Mouse (Mus musculus) liver, embryonic 13.5 days (tissue): ENCODE results near the gene Uox. TPM values are rescaled to one million over a fixed set of nuclear protein-coding genes. Genes with fewer than 3 reads are reported as not detected.
A peak's percentile ranks its signal among the peaks of the same experiment; 100 is the strongest.

Source experiments
- ATAC-seq: fragments of 200-750 bp; cut with Nextera tagmentation; 2 replicates; pipeline ENCODE4 v1.8.0; 2017; ENCODE audit warnings: low read depth, mild to moderate bottlenecking, moderate number of reproducible peaks, moderate library complexity
- DNase-seq: peaks from one replicate; pipeline ENCODE4 v3.0.0; 2022
- H3K27ac ChIP-seq: fragments of 300-500 bp; sonication (generic); 2 replicates; pipeline ENCODE4 v1.5.1; 2015; ENCODE audit warnings: moderate library complexity, mild to moderate bottlenecking, inconsistent platforms
- H3K27me3 ChIP-seq: fragments of 300-500 bp; sonication (generic); 2 replicates; pipeline ENCODE4 v1.6.1; 2015; ENCODE audit warnings: mild to moderate bottlenecking, inconsistent platforms
- H3K36me3 ChIP-seq: fragments of 300-500 bp; sonication (generic); 2 replicates; pipeline ENCODE4 v1.6.1; 2015; ENCODE audit warnings: mild to moderate bottlenecking, inconsistent platforms
- H3K4me1 ChIP-seq: fragments of 300-500 bp; sonication (generic); replicated peaks from 2 replicates; pipeline ENCODE4 v1.6.1; 2015; ENCODE audit warnings: inconsistent platforms
- H3K4me2 ChIP-seq: fragments of 300-500 bp; sonication (generic); 2 replicates; pipeline ENCODE4 v1.6.1; 2015; ENCODE audit warnings: inconsistent platforms, mild to moderate bottlenecking, moderate library complexity
- H3K4me3 ChIP-seq: fragments of 300-500 bp; sonication (generic); replicated peaks from 2 replicates; pipeline ENCODE4 v1.5.1; 2015; ENCODE audit warnings: mild to moderate bottlenecking, inconsistent platforms
- H3K9ac ChIP-seq: fragments of 300-500 bp; sonication (generic); 2 replicates; pipeline ENCODE4 v1.6.1; 2015; ENCODE audit warnings: mild to moderate bottlenecking, inconsistent platforms
- H3K9me3 ChIP-seq: fragments of 300-500 bp; sonication (generic); replicated peaks from 2 replicates; pipeline ENCODE4 v1.6.1; 2016; ENCODE audit warnings: inconsistent platforms
- WGBS: fragments of 180-500 bp; shearing (Covaris S2); methylation state at CpG from one replicate; pipeline ENCODE4 v1.1.7; 2015; ENCODE audit not compliant: insufficient replicate concordance; 5-methylcytosine and 5-hydroxymethylcytosine counted together
- polyA plus RNA-seq: library from polyadenylated mRNA; unstranded; fragments of >200 nt; fragmentation: Nextera tagmentation; extraction: Ambion mirVana; gene quantifications from 2 replicates; pipeline ENCODE4 v1.2.1, GENCODE M21; 2015

Gene Uox
- polyA plus RNA-seq, 1 experiment from 2014 or later: 3.0 TPM

DNA sequence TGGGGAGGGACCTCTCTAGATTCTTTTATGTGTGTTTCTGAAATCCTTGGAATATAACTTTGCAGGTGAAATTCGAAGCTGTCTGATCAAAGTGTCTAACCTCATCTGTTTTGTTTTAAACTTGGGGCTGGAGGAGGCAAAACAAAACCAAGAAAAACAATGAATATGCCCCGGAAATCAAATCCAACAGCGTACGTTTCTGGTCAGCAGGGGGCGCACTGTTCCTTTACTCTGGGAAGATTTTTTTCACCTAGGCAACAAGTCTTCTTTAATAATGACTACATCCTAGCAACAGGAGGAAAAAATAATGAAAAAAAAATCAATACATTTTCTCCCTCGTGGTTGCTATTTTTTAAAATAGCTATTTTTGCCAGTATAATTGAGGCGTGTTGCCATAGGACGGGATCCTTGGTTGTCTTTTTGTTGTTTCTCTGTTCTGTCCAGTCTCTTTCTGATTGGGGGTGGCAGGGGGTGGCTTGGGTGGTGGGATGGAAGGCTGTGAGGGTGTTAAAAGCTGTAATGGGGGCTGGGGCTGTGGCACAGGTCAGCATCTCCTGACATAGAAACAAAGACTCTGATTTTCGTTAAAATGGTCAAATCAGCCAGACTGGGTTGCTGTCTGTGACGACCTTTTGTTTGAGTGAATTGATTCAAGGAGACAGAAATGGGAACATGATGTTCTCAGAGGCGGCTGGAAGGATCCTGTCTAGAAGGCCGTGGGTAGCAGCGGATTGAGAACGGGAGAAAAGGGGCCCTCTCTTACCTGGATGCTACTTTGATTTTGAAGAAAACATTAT, 5.8 kb upstream of the Uox start:
- Histone ChIP-seq H3K36me3 (no peaks in the 10 kb centered on the region), H3K4me2 (no peak overlapping the region), H3K9ac (no peak overlapping the region), H3K4me3 (no peak overlapping the region), H3K27me3 (no peaks in the 10 kb centered on the region), H3K4me1 (no peaks in the 10 kb centered on the region), H3K9me3 (no peaks in the 10 kb centered on the region), H3K27ac (no peak overlapping the region)
- peak; percentile 44 for DNase-seq
- 33% methylated on average over 14 of the region's 14 CpGs for WGBS
- no peak for ATAC-seq

DNA sequence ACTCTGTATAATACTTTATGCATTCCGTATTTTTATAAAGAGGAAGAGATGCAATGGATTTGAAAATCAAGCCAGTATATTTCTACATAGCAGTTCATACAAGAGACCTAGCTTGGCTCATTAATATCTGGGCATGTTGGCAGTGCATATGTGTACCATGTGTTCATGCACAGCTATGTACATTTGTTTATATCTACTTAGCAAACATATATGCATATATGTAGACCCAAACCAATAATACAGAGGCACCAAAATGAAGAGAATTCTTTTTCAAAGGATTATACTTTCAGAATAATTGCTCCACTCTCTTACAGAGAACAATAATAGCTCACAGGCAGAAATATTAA, 5.2 kb upstream of the Uox start:
- Histone ChIP-seq H3K27me3 (no peaks in the 10 kb centered on the region), H3K4me1 (no peaks in the 10 kb centered on the region), H3K27ac (no peak overlapping the region), H3K4me3 (no peak overlapping the region), H3K36me3 (no peaks in the 10 kb centered on the region), H3K9ac (no peak overlapping the region), H3K9me3 (no peaks in the 10 kb centered on the region), H3K4me2 (no peak overlapping the region)
- ATAC-seq (no peak), DNase-seq (no peak)
- WGBS: 71% methylated on average over 1 of the region's 1 CpGs

- WGBS: 77% methylated on average over 7 of the region's 7 CpGs
Observed at GRCm38 (mm10) chr3:146567366-146567765, 2.9 kb upstream of the Uox start.

GRCm38 (mm10) chr3:146567884-146568530, 2.2 kb upstream of the Uox start:
- Histone ChIP-seq H3K27ac (no peak overlapping the region), H3K4me2 (no peak overlapping the region), H3K36me3 (no peaks in the 10 kb centered on the region), H3K4me3 (no peak overlapping the region), H3K9me3 (no peaks in the 10 kb centered on the region), H3K9ac (no peak overlapping the region), H3K27me3 (no peaks in the 10 kb centered on the region), H3K4me1 (no peaks in the 10 kb centered on the region)
- WGBS: 49% methylated on average over 9 of the region's 9 CpGs
- ATAC-seq (peak; percentile 20; the same call in 1 of the 2 replicates), DNase-seq (no peak)

More at GRCm38 (mm10) chr3:146567366-146567765, 2.9 kb upstream of the Uox start:
- Histone ChIP-seq H3K4me3 (no peak overlapping the region), H3K4me1 (no peaks in the 10 kb centered on the region), H3K27ac (no peak overlapping the region), H3K9ac (no peak overlapping the region), H3K4me2 (no peak overlapping the region), H3K36me3 (no peaks in the 10 kb centered on the region), H3K9me3 (no peaks in the 10 kb centered on the region), H3K27me3 (no peaks in the 10 kb centered on the region)
- no peak for DNase-seq
- ATAC-seq: no peak

GRCm38 (mm10) chr3:146569594-146569993, 632 bp upstream of the Uox start:
- ATAC-seq (no peak), DNase-seq (no peak)
- Histone ChIP-seq H3K9ac (no peak overlapping the region), H3K4me1 (no peaks in the 10 kb centered on the region), H3K4me3 (no peak overlapping the region), H3K27me3 (no peaks in the 10 kb centered on the region), H3K27ac (peak overlapping the region; percentile 37; the same call in 1 of the 2 replicates), H3K36me3 (no peaks in the 10 kb centered on the region), H3K4me2 (no peak overlapping the region), H3K9me3 (no peaks in the 10 kb centered on the region)
- 56% methylated on average over 3 of the region's 3 CpGs for WGBS

DNA sequence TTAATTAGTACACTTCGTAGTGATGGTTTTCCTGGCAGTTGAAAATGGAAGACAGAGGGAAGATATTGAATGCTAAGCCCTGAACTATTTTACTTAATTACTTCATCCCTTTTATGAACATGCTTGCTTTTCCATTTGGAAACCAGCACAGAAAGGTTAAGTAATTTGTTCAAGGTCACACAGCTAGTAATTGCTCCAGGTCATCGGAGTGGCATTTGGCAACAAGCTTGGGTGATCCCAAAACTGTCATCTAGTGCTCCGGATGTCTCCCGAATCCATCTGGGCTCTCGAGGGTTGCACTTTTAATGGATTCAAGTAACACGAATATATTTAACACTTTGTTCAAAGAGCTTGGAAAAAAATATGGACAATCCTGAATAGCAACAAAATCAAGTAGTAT, 713 bp downstream of the Uox start:
- H3K36me3 ChIP-seq: no peaks in the 10 kb centered on the region
- H3K9me3 ChIP-seq: no peaks in the 10 kb centered on the region
- no peaks in the 10 kb centered on the region for H3K27me3 ChIP-seq
- no peak overlapping the region for H3K4me2 ChIP-seq
- WGBS: 65% methylated on average over 6 of the region's 6 CpGs
- H3K4me3 ChIP-seq: no peak overlapping the region
- ATAC-seq (no peak), DNase-seq (no peak)
- H3K27ac ChIP-seq: peak overlapping the region; percentile 19; the same call in 1 of the 2 replicates
- no peaks in the 10 kb centered on the region for H3K4me1 ChIP-seq
- no peak overlapping the region for H3K9ac ChIP-seq

GRCm38 (mm10) chr3:146571341-146571740, 1.1 kb downstream of the Uox start:
- H3K36me3 ChIP-seq: no peaks in the 10 kb centered on the region
- DNase-seq (no peak), ATAC-seq (no peak)
- no peaks in the 10 kb centered on the region for H3K27me3 ChIP-seq
- WGBS: 58% methylated on average over 1 of the region's 1 CpGs
- no peak overlapping the region for H3K4me3 ChIP-seq
- no peaks in the 10 kb centered on the region for H3K4me1 ChIP-seq
- H3K9ac ChIP-seq: no peak overlapping the region
- no peak overlapping the region for H3K4me2 ChIP-seq
- H3K27ac ChIP-seq: peak overlapping the region; percentile 19; the same call in 1 of the 2 replicates
- no peaks in the 10 kb centered on the region for H3K9me3 ChIP-seq

GRCm38 (mm10) chr3:146577591-146577990, 7.4 kb downstream of the Uox start:
- Histone ChIP-seq H3K9ac (no peak overlapping the region), H3K27me3 (no peaks in the 10 kb centered on the region), H3K27ac (no peak overlapping the region), H3K4me1 (no peaks in the 10 kb centered on the region), H3K9me3 (no peaks in the 10 kb centered on the region), H3K4me2 (no peak overlapping the region), H3K4me3 (no peak overlapping the region), H3K36me3 (no peaks in the 10 kb centered on the region)
- no peak for ATAC-seq
- WGBS: 42% methylated on average over 2 of the region's 2 CpGs
- DNase-seq: no peak

DNA sequence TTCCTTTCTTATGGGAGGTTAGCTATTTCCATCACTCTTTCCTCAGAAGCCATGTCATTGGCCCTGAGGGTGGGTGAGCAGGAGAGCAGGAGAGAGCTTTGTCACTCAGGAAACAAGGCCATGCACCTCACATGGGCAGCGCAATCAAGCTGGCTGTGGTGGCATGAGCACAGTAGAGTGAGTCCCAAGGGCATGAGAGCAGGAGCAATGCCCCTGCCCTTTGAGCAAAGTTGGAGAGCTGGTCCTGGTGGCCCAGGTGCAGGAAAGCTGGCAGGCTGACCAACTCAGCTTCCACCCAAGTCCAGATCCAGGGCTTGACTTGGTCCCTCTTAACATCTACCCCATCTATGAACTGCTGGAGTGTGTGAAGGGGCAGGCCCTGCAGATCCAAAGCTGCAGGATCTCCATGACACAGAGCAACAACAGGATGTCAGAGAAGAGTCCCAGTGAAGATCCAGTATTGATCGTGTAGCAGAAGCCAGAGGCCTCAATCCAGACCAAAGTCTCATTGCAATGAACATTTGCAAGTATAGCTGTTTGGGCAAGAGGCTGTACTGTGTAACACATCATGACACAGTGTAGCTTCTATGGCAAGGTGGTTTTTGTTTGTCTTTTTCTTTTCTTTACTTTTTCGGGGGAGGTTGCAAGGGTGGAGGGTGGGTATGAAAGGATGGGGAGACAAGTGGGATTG, 10.0 kb downstream of the Uox start:
- Histone ChIP-seq H3K9me3 (no peaks in the 10 kb centered on the region), H3K27me3 (no peaks in the 10 kb centered on the region), H3K36me3 (no peaks in the 10 kb centered on the region), H3K4me2 (no peak overlapping the region), H3K27ac (no peak overlapping the region), H3K9ac (no peak overlapping the region), H3K4me3 (no peak overlapping the region), H3K4me1 (no peaks in the 10 kb centered on the region)
- no peak for DNase-seq
- ATAC-seq: no peak
- WGBS: 57% methylated on average over 3 of the region's 3 CpGs

DNA sequence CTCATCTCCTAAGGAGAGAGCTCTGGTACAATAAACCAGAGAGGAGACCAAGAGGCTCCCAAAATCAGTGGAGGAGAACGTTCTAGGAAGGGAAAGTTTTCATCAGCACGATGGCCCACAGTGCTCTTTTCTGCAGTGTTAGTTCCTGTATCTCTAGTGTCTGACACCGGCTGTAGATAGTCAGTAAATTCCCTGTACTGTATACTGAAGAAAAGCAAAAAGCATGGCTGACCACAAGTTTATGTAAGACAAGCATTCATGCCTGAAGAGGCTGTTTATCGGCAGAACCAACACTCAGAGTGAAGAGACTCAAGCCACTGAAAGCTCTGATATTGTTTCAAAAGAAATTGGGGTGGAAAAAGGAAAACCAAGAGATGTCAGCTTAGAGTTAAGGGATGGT, 13.3 kb downstream of the Uox start:
- DNase-seq (no peak), ATAC-seq (no peak)
- H3K4me2 ChIP-seq: no peak overlapping the region
- H3K9ac ChIP-seq: no peak overlapping the region
- 60% methylated on average over 4 of the region's 4 CpGs for WGBS
- no peak overlapping the region for H3K27ac ChIP-seq
- no peaks in the 10 kb centered on the region for H3K4me1 ChIP-seq
- H3K9me3 ChIP-seq: no peaks in the 10 kb centered on the region
- no peaks in the 10 kb centered on the region for H3K36me3 ChIP-seq
- no peak overlapping the region for H3K4me3 ChIP-seq
- no peaks in the 10 kb centered on the region for H3K27me3 ChIP-seq

DNA sequence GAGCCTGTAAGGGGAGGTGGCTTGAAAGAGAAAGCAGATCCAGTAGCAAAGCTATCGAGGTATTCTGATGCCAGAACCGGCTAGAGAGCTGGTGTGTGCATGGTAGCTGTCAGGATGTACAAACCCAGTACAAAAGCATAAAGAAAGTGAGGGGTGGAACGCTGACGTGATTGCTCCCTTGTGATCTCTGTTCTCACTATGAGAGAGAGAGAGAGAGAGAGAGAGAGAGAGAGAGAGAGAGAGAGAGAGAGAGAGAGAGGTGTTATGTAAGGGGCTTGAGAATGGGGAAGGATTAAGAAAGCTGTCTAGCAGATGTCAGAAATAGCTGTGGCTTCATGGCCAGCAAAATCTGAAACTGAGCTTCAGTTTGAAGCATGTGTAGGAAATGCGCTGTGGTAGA, 13.7 kb downstream of the Uox start:
- H3K36me3 ChIP-seq: no peaks in the 10 kb centered on the region
- no peaks in the 10 kb centered on the region for H3K27me3 ChIP-seq
- H3K9ac ChIP-seq: no peak overlapping the region
- no peak overlapping the region for H3K27ac ChIP-seq
- H3K4me2 ChIP-seq: no peak overlapping the region
- ATAC-seq: no peak
- WGBS: 50% methylated on average over 5 of the region's 5 CpGs
- H3K9me3 ChIP-seq: no peaks in the 10 kb centered on the region
- DNase-seq: no peak
- no peak overlapping the region for H3K4me3 ChIP-seq
- H3K4me1 ChIP-seq: no peaks in the 10 kb centered on the region
